Mouse (Mus musculus): ENCODE results near the gene Atp1a4.
"Not testable (repeated sequence)": the region's sequence is repeated elsewhere in the genome, so short reads cannot be mapped to it uniquely, and the experiment has no call there.

Gene Atp1a4

GRCm38 (mm10) chr1:172281522-172282254 lies 23.5 kb upstream of the Atp1a4 start:
- no peak for DNase-seq (ENCODE audit: extremely low spot score, low read depth, low spot score)

DNA sequence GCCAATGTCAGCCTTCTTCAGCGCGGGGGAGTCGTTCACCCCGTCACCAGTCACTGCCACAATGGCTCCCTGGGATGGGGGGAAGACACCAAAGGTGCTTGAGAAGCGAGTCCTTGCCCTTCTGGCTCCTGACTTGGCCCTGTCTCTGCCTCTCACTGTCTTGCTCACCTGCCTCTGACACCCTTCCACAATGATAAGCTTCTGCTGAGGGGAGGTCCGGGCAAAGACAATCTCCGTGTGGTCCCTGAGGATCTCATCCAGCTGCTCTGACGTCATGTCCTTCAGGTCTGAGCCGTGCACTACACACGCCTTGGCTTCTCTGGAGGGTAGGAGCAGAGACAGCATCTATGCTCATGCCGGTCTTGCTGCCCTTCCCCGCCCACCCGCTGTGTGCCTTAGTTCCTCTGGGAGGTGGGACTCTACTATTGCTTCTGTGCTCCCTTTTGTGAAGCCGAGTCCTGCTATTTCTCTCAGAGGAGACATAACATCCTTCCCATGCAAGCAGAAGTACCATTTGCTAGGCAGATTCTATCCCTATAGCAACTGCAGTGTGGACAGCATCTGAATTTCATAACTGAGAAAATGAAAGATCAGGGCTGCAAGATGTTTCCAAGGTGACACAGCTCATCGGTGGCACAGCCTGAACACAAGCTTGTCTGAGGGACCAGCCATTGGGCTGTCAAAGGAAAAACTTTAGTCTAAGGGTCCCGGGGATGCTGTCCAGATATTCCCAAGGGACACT lies 21.7 kb upstream of the Atp1a4 start:
- DNase-seq (ENCODE audit: extremely low spot score, low read depth, low spot score), result no peak

DNA sequence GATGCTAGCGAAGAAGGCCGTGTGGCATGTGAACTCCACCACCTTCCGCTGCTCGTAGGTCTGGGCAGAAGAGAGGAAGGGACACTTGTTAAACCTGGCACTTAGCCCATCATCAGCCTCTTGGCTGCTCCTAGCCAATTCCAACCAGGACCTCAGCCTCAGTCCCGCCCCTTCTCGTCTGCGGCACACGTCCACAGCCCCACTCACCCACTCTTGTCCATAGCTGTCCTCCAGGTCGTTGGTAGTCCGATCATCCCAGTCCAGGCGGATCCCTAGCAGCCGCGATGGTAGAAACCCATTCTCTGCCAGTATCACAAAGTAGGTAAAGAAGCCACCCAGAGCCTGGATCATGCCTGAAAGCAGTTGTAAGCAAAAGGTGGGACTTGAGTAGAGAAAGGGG lies 20.1 kb upstream of the Atp1a4 start:
- no peak for DNase-seq (ENCODE audit: extremely low spot score, low read depth, low spot score)

GRCm38 (mm10) chr1:172277172-172277571 lies 19.0 kb upstream of the Atp1a4 start:
- DNase-seq (ENCODE audit: extremely low spot score, low read depth, low spot score), result no peak

- DNase-seq (ENCODE audit: extremely low spot score, low read depth, low spot score), result no peak
These were observed 16.3 kb upstream of the Atp1a4 start for GRCm38 (mm10) chr1:172274547-172274946.

GRCm38 (mm10) chr1:172274116-172274515 lies 15.9 kb upstream of the Atp1a4 start:
- DNase-seq (ENCODE audit: extremely low spot score, low read depth, low spot score), result no peak

- DNase-seq (ENCODE audit: extremely low spot score, low read depth, low spot score), result no peak
These were observed 15.2 kb upstream of the Atp1a4 start for GRCm38 (mm10) chr1:172273386-172273785.

DNA sequence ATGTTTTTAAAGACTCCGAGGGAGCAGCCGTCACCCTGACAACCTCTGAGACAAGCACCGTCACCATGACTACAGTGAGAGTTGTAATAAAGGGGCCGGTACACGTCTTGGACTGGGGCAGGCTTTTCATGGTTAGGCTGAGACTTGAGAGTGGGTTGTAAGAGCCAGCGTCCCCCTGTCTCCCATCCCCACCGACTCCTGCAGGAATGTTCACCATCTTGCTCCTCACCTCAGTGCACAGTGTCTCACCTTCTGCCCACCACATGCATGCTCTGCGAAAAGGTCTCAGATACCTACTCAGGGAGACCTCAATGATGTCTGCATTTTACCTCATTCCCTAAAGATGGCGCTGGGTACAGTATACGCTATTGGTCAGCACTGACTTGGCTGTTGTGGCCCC lies 13.6 kb upstream of the Atp1a4 start:
- no peak for DNase-seq (ENCODE audit: extremely low spot score, low read depth, low spot score)

- DNase-seq (ENCODE audit: extremely low spot score, low read depth, low spot score), result no peak
These were observed 13.0 kb upstream of the Atp1a4 start for GRCm38 (mm10) chr1:172271208-172271607.

DNA sequence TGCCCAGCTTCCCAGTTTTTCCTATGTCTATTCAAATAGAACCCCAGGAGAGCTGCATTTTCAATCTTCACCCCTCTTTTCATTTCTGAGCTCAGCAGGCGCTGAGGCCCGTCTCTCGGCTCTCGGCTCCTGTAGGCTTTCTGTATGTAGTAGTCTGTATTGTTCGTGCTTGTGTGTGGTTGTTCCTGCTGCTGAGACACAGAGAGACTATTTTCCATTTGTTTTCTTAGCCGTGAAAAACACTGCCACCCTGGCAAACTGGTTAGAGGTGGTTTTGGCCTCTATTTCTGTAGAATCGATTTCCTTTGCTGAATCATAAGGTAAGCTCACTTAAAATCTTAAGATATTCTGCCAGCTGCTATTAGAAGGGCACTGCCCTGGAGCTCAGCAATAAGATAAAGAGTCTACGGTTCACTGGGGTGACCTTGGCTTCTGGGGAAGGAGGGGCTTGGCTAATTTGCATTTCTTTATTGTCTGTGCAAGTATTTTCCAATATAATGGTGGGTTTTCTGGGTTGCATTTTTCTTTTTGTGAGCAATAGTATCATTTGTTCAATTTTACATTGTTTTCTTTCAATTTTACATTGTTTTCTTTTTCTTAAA lies 3.4 kb upstream of the Atp1a4 start, which contains the start of gene Igsf8:
Gene Igsf8, plus strand, starts transcription at position 165 of the 602 bp plus-strand sequence.
- DNase-seq (ENCODE audit: extremely low spot score, low read depth, low spot score), result no peak

DNA sequence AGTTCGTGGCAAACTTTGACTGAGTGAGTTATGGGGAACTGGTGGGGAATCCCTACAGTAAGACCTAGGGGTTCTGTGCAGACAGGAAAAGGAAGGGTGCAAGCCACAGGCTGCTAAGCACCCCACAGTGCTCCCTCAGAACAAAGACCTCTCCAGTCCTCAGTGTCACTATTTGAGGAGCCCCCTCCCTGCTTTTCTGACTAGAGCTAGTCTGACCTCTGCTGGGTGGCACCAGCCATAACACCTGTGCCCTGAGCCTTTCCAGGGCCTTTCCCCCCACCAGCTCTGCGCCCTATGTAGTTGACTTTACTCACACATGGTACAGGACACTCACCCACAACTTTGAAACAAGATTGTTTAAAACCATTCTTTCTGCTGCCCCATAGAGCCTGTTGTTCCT lies 10.5 kb downstream of the Atp1a4 start:
- no peak for DNase-seq (ENCODE audit: extremely low spot score, low read depth, low spot score)

DNA sequence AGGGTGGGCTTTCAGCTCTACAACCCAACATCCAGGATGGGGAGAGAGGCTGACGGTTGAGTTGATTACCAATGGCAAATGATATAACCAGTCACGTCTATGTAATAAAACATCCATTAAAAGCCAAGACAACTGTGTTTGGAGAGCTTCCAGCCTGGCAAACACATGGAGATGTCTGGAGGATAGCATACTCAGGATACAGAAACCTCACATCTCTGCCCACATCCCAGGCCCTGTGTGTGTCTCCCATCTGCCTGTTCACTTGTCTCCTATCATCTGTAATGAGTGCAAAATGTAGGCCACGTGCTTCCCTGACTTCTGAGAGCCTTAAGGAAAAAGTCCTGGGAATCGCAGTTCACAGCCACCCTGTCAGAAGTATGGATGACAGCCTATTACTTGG lies 11.0 kb downstream of the Atp1a4 start:
- DNase-seq (ENCODE audit: extremely low spot score, low read depth, low spot score), result no peak

DNA sequence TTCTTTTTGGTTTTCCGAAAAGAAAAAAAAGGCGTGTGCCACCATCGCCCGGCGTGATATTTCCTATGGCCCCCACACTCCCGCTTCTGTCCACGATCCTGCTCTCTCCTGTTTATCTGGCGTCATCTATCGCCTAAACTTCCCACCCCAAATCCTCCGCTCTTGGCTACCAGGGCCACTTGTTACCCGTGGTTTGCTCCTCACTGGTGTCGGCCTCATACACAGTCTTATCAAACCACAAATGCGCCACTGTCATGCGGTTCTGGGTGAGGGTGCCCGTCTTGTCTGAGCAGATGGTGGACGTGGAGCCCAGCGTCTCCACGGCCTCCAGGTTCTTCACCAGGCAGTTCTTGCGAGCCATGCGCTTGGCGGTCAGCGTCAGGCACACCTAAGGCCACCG lies 13.6 kb downstream of the Atp1a4 start:
- not testable (repeated sequence) for DNase-seq (ENCODE audit: extremely low spot score, low read depth, low spot score)

- no peak for DNase-seq (ENCODE audit: extremely low spot score, low read depth, low spot score)
These were observed 14.5 kb downstream of the Atp1a4 start for GRCm38 (mm10) chr1:172243547-172244205.

- DNase-seq (ENCODE audit: extremely low spot score, low read depth, low spot score), result no peak
These were observed 15.8 kb downstream of the Atp1a4 start for GRCm38 (mm10) chr1:172242401-172242800.

GRCm38 (mm10) chr1:172240945-172241708 lies 17.1 kb downstream of the Atp1a4 start:
- no peak for DNase-seq (ENCODE audit: extremely low spot score, low read depth, low spot score)

GRCm38 (mm10) chr1:172229215-172229614 lies 29.0 kb downstream of the Atp1a4 start:
- DNase-seq (ENCODE audit: extremely low spot score, low read depth, low spot score), result no peak

- no peak for DNase-seq (ENCODE audit: extremely low spot score, low read depth, low spot score)
These were observed 30.0 kb downstream of the Atp1a4 start for GRCm38 (mm10) chr1:172228209-172228608.

GRCm38 (mm10) chr1:172221297-172222063 lies 36.7 kb downstream of the Atp1a4 start:
- DNase-seq (ENCODE audit: extremely low spot score, low read depth, low spot score), result no peak

DNA sequence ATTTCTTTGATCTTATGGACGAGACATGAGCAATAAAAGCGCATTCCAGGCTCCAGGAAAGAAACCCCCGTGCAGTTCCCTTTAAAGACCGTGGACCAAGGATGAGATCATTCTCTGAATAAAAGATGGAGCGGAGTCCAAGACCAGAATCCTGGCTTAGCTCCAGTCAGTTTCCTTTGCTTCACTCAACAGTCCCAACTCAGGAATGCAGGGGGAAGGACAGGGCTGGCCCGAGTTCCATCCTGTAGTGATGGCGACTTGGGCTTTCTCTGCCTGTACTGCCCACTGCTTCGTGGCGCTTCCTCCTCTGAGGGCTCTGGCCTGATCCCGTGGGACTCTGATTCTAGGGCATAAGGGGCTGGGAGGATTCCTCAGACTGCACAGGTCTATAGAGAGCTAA lies 37.8 kb downstream of the Atp1a4 start:
- no peak for DNase-seq (ENCODE audit: extremely low spot score, low read depth, low spot score)
